Mouse (Mus musculus) megakaryocyte, embryonic 14.5 days (primary cell): Measurements from ENCODE around the gene Pan3.

Experiments used
- FLI1 ChIP-seq: IDR thresholded peaks from 2 replicates; pipeline ENCODE4 v1.6.1; 2012; ENCODE audit warnings: low read length, inconsistent platforms, mixed read lengths
- GATA1 ChIP-seq: IDR thresholded peaks from 3 replicates; pipeline ENCODE4 v1.6.1; 2012; ENCODE audit warnings: mixed read lengths, low read length, inconsistent platforms, borderline replicate concordance

GRCm38 (mm10) chr5:147542291-147542690 lies 112.3 kb downstream of the Pan3 start:
- TF ChIP-seq GATA1 (no peak), FLI1 (no peak)
